Mouse (Mus musculus) E14TG2a.4 (cell line): ENCODE data around the gene Csta1.

Source experiments
- CTCF ChIP-seq: conservative IDR thresholded peaks from 2 replicates; pipeline ENCODE4 v1.5.1; 2014; ENCODE audit warnings: low read length
- NANOG ChIP-seq: IDR thresholded peaks from 2 replicates; pipeline ENCODE4 v1.6.1; 2014; ENCODE audit warnings: borderline replicate concordance, low read length, mixed read lengths
- POU5F1 ChIP-seq: IDR thresholded peaks from 2 replicates; pipeline ENCODE4 v1.6.1; 2014; ENCODE audit warnings: low read length, borderline replicate concordance

- TF ChIP-seq CTCF (no peak), NANOG (no peak), POU5F1 (no peak)
Observed at GRCm38 (mm10) chr16:36102211-36102610, 28.8 kb downstream of the Csta1 start.
